Mouse (Mus musculus): ENCODE measurements at regions not wholly inside any gene's neighbourhood (a gene's known extent, or its start where the extent isn't known, plus 50 kb on each side); places are given as distances from the start of the nearest gene placed in this dataset.
A peak's percentile ranks its signal among the peaks of the same experiment; 100 is the strongest.

DNA sequence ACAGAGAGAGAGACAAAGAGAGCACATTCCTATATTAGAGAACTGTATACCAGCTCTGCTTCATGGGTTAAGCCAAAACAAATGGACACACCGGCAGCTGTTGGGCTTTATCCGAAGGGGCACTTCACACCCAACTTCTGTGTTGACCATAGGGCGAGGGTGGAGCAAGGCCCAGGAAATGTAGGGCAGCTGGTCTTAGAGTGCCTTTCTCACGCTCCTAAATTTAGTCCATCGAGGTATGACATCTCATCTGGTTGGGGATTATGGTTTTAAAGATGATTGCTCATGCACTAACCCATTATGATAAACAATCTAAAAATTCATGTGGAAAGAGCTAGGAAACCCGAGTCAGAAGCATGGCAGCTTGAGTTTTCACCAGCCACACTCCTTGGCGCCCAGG lies 63.6 kb upstream of the Ralgps2 start:
- Histone ChIP-seq H3K27me3 (ENCODE audit: control insufficient read depth, insufficient read depth, low read length) (no peaks in the 10 kb centered on the region), H3K4me1 (ENCODE audit: control insufficient read depth, insufficient read depth, low read length) (no peaks in the 10 kb centered on the region), H3K36me3 (ENCODE audit: control insufficient read depth, insufficient read depth, low read length) (no peaks in the 10 kb centered on the region), H3K27ac (replicated peaks; ENCODE audit: low read depth, low read length) (no peak overlapping the region), H3K4me2 (replicated peaks; ENCODE audit: low read depth, low read length, severe bottlenecking) (no peak overlapping the region), H3K9me3 (ENCODE audit: control insufficient read depth, low read length) (no peaks in the 10 kb centered on the region), H3K9ac (ENCODE audit: low read depth, low read length, severe bottlenecking) (no peak overlapping the region), H3K4me3 (replicated peaks; ENCODE audit: low read length) (no peak overlapping the region)
- ATAC-seq (ENCODE audit: low FRiP score, low read depth) (peak; percentile 73), DNase-seq (ENCODE audit: low spot score) (peak; percentile 30)
- no peak for TF ChIP-seq POLR2A (IDR thresholded peaks at IDR 0.05; ENCODE audit: borderline replicate concordance, extremely low read depth, insufficient read depth, insufficient read length)
- 82% methylated on average over 7 of the region's 7 CpGs for WGBS

DNA sequence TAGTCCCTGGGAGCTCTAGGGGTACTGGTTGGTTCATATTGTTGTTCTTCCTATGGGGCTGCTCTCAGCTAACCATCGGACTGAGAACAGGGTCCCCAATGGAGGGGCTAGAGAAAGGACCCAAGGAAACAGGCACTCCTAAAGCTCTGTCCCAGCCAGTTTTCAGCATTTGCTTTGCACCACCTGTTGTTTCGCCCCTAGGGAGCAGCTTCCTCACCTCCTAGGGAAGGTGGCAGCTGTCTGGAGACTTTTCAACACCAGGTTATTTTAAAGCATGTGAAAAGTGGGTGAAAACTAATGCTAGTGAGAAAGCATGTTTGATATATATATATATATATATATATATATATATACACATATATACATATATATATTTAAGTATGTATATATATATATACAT lies 62.8 kb upstream of the Ralgps2 start:
- H3K4me1 ChIP-seq (ENCODE audit: control insufficient read depth, insufficient read depth, low read length): 0 out of 2 replicates have a peak, but pooled peaks cover 4% of the 10 kb centered on the region
- no peak overlapping the region for H3K4me2 ChIP-seq (replicated peaks; ENCODE audit: low read depth, low read length, severe bottlenecking)
- no peak overlapping the region for H3K27ac ChIP-seq (replicated peaks; ENCODE audit: low read depth, low read length)
- no peaks in the 10 kb centered on the region for H3K36me3 ChIP-seq (ENCODE audit: control insufficient read depth, insufficient read depth, low read length)
- no peaks in the 10 kb centered on the region for H3K9me3 ChIP-seq (ENCODE audit: control insufficient read depth, low read length)
- ATAC-seq (ENCODE audit: low FRiP score, low read depth): no peak
- no peaks in the 10 kb centered on the region for H3K27me3 ChIP-seq (ENCODE audit: control insufficient read depth, insufficient read depth, low read length)
- H3K4me3 ChIP-seq (replicated peaks; ENCODE audit: low read length): no peak overlapping the region
- no peak for DNase-seq (ENCODE audit: low spot score)
- H3K9ac ChIP-seq (ENCODE audit: low read depth, low read length, severe bottlenecking): no peak overlapping the region
- WGBS: 78% methylated on average over 2 of the region's 2 CpGs
- TF ChIP-seq POLR2A (IDR thresholded peaks at IDR 0.05; ENCODE audit: borderline replicate concordance, extremely low read depth, insufficient read depth, insufficient read length): no peak

DNA sequence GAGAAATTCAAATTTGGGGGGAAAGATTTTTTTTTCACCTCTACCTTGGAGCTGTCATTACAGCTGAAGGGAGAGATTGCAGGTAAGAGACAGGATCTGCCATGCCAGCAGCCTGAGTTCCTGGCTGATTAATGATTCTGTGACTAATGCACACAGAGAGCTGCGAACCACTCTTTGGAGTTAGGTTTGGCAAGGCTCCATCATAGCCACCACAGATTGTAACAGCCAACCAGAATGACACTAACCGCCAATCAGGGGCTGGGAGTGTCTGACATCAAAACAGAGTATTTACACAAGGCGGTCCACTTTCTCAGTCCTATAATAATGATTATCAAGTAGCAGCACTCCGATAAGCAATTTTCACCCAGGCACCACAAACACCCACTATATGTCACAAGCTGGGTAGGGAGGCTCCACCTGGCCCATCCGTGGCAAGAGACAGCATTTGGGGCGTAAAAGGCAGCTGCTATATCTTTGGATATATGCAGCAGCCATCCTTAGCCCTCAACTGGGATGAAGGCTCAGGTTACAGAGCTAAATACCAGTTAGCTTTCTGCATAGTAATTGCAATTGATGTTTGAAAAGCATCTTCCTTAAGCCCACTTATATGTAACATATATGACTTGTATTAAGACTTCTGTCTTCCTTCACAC lies 61.7 kb upstream of the Ralgps2 start:
- Histone ChIP-seq H3K4me2 (replicated peaks; ENCODE audit: low read depth, low read length, severe bottlenecking) (no peak overlapping the region), H3K9ac (ENCODE audit: low read depth, low read length, severe bottlenecking) (no peak overlapping the region), H3K9me3 (ENCODE audit: control insufficient read depth, low read length) (no peaks in the 10 kb centered on the region), H3K4me3 (replicated peaks; ENCODE audit: low read length) (no peak overlapping the region), H3K27ac (replicated peaks; ENCODE audit: low read depth, low read length) (no peak overlapping the region), H3K4me1 (ENCODE audit: control insufficient read depth, insufficient read depth, low read length) (0 out of 2 replicates have a peak, but pooled peaks cover 5% of the 10 kb centered on the region), H3K36me3 (ENCODE audit: control insufficient read depth, insufficient read depth, low read length) (no peaks in the 10 kb centered on the region), H3K27me3 (ENCODE audit: control insufficient read depth, insufficient read depth, low read length) (no peaks in the 10 kb centered on the region)
- no peak for ATAC-seq (ENCODE audit: low FRiP score, low read depth)
- WGBS: 58% methylated on average over 6 of the region's 6 CpGs
- no peak for TF ChIP-seq POLR2A (IDR thresholded peaks at IDR 0.05; ENCODE audit: borderline replicate concordance, extremely low read depth, insufficient read depth, insufficient read length)
- DNase-seq (ENCODE audit: low spot score): no peak

DNA sequence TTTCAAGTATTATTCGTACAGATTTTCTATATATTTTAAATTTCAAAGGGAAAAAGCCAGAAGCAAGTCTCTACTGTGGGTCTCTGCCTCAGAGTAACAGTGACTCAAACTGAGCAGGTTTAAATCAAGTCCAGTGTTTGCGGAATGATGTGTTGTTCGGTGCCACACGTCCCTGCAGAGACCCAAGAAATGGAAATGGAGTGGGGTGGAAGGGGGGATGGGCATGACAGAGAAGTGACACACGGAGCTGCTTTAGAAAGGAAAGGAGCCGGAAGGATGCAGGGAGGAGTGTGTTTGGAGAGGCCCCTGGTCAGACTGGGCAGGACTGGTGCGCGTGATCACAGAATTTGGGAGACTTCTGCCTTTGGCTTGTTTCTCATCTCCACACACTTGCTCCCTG lies 60.5 kb upstream of the Ralgps2 start:
- DNase-seq (ENCODE audit: low spot score) (no peak), ATAC-seq (ENCODE audit: low FRiP score, low read depth) (no peak)
- no peak overlapping the region for H3K9ac ChIP-seq (ENCODE audit: low read depth, low read length, severe bottlenecking)
- 49% methylated on average over 8 of the region's 8 CpGs for WGBS
- H3K27ac ChIP-seq (replicated peaks; ENCODE audit: low read depth, low read length): no peak overlapping the region
- no peak overlapping the region for H3K4me2 ChIP-seq (replicated peaks; ENCODE audit: low read depth, low read length, severe bottlenecking)
- 0 out of 2 replicates have a peak, but pooled peaks cover 5% of the 10 kb centered on the region for H3K4me1 ChIP-seq (ENCODE audit: control insufficient read depth, insufficient read depth, low read length)
- H3K27me3 ChIP-seq (ENCODE audit: control insufficient read depth, insufficient read depth, low read length): no peaks in the 10 kb centered on the region
- H3K36me3 ChIP-seq (ENCODE audit: control insufficient read depth, insufficient read depth, low read length): no peaks in the 10 kb centered on the region
- TF ChIP-seq POLR2A (IDR thresholded peaks at IDR 0.05; ENCODE audit: borderline replicate concordance, extremely low read depth, insufficient read depth, insufficient read length): no peak
- H3K9me3 ChIP-seq (ENCODE audit: control insufficient read depth, low read length): no peaks in the 10 kb centered on the region
- no peak overlapping the region for H3K4me3 ChIP-seq (replicated peaks; ENCODE audit: low read length)

DNA sequence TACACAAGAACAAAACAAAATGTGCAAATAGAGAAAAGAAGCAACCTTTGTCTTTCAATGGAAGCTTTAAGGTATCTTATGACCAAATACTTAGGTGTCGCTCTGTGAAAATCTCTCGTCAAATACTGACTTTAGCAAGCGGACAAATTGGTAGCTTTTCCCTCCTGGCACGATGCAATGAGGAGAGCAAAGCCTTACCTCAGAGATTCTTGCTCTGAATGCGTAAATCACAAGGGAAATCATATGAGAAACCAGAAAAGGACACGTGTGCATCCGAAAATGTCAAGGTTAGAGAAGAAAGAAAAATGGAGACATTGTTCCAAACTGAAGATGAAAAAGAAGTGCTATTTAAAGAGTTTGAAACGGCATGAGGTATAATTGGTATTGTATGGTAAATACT lies 59.8 kb upstream of the Ralgps2 start:
- no peak overlapping the region for H3K9ac ChIP-seq (ENCODE audit: low read depth, low read length, severe bottlenecking)
- no peak overlapping the region for H3K4me2 ChIP-seq (replicated peaks; ENCODE audit: low read depth, low read length, severe bottlenecking)
- WGBS: 83% methylated on average over 8 of the region's 8 CpGs
- 0 out of 2 replicates have a peak, but pooled peaks cover 5% of the 10 kb centered on the region for H3K4me1 ChIP-seq (ENCODE audit: control insufficient read depth, insufficient read depth, low read length)
- no peak overlapping the region for H3K4me3 ChIP-seq (replicated peaks; ENCODE audit: low read length)
- no peaks in the 10 kb centered on the region for H3K36me3 ChIP-seq (ENCODE audit: control insufficient read depth, insufficient read depth, low read length)
- DNase-seq (ENCODE audit: low spot score) (no peak), ATAC-seq (ENCODE audit: low FRiP score, low read depth) (no peak)
- TF ChIP-seq POLR2A (IDR thresholded peaks at IDR 0.05; ENCODE audit: borderline replicate concordance, extremely low read depth, insufficient read depth, insufficient read length): no peak
- H3K27me3 ChIP-seq (ENCODE audit: control insufficient read depth, insufficient read depth, low read length): no peaks in the 10 kb centered on the region
- H3K27ac ChIP-seq (replicated peaks; ENCODE audit: low read depth, low read length): no peak overlapping the region
- H3K9me3 ChIP-seq (ENCODE audit: control insufficient read depth, low read length): no peaks in the 10 kb centered on the region

Measured in limb, embryonic 14.5 days (tissue).